Mouse (Mus musculus) hindbrain, embryonic 13.5 days (tissue): ENCODE measurements around the gene Aurkb. TPM values are rescaled to one million over a fixed set of nuclear protein-coding genes. Genes with fewer than 3 reads are reported as not detected.

ENCODE experiments used
- ATAC-seq: fragments of 200-750 bp; cut with Nextera tagmentation; 2 replicates; pipeline ENCODE4 v1.8.0; 2017; ENCODE audit warnings: moderate TSS enrichment; ENCODE audit not compliant: low FRiP score
- H3K27ac ChIP-seq: fragments of 300-500 bp; sonication (generic); 2 replicates; pipeline ENCODE4 v1.5.1; 2015; ENCODE audit warnings: inconsistent platforms, mild to moderate bottlenecking, moderate library complexity
- H3K27me3 ChIP-seq: fragments of 300-500 bp; sonication (generic); 2 replicates; pipeline ENCODE4 v1.6.1; 2015; ENCODE audit warnings: mild to moderate bottlenecking, inconsistent platforms
- H3K36me3 ChIP-seq: fragments of 300-500 bp; sonication (generic); 2 replicates; pipeline ENCODE4 v1.6.1; 2015; ENCODE audit warnings: mild to moderate bottlenecking, inconsistent platforms
- H3K4me1 ChIP-seq: fragments of 300-500 bp; sonication (generic); replicated peaks from 2 replicates; pipeline ENCODE4 v1.6.1; 2015; ENCODE audit warnings: inconsistent platforms
- H3K4me2 ChIP-seq: fragments of 300-500 bp; sonication (generic); 2 replicates; pipeline ENCODE4 v1.6.1; 2015; ENCODE audit warnings: inconsistent platforms, mild to moderate bottlenecking, moderate library complexity
- H3K4me3 ChIP-seq: fragments of 300-500 bp; sonication (generic); 2 replicates; pipeline ENCODE4 v1.5.1; 2015; ENCODE audit warnings: mild to moderate bottlenecking, inconsistent platforms
- H3K9ac ChIP-seq: fragments of 300-500 bp; sonication (generic); 2 replicates; pipeline ENCODE4 v1.6.1; 2015; ENCODE audit warnings: mild to moderate bottlenecking, inconsistent platforms
- H3K9me3 ChIP-seq: fragments of 300-500 bp; sonication (generic); 2 replicates; pipeline ENCODE4 v1.6.1; 2016; ENCODE audit warnings: inconsistent platforms
- WGBS: fragments of 180-500 bp; shearing (Covaris S2); methylation state at CpG from one replicate; pipeline ENCODE4 v1.1.7; 2015; 5-methylcytosine and 5-hydroxymethylcytosine counted together
- polyA plus RNA-seq: library from polyadenylated mRNA; unstranded; fragments of >200 nt; fragmentation: Nextera tagmentation; extraction: Ambion mirVana; gene quantifications from 2 replicates; pipeline ENCODE4 v1.2.1, GENCODE M21; 2015

Aurkb gene
- polyA plus RNA-seq, 1 experiment from 2014 or later = 31.7 TPM

DNA sequence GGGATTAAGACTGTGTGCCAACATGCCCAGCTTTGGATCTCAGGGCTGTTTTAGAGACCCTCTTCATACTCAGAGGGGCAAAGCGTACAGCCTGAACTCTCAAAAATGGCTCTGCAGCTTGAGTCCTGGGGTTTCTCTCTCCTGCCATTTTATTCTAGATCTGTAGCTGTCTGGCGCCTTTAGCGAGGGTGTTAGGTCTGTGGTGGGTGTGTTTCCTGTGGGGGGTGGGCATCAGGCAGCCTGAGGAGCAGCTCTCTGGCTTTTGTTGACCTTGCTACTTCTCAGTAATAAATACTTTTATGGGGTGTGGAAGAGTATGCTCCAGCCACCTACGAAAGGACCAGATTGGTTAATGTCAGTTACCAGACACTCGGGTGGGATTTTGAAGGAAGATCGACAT, 32.6 kb downstream of the Aurkb start:
- Histone ChIP-seq H3K36me3 (no peaks in the 10 kb centered on the region), H3K4me1 (peaks cover 12% of the 10 kb centered on the region; the same call in 1 of the 2 replicates), H3K27ac (no peak overlapping the region), H3K4me2 (no peak overlapping the region), H3K27me3 (no peaks in the 10 kb centered on the region), H3K9me3 (no peaks in the 10 kb centered on the region), H3K4me3 (no peak overlapping the region), H3K9ac (no peak overlapping the region)
- no peak for ATAC-seq
- 85% methylated on average over 6 of the region's 6 CpGs for WGBS

DNA sequence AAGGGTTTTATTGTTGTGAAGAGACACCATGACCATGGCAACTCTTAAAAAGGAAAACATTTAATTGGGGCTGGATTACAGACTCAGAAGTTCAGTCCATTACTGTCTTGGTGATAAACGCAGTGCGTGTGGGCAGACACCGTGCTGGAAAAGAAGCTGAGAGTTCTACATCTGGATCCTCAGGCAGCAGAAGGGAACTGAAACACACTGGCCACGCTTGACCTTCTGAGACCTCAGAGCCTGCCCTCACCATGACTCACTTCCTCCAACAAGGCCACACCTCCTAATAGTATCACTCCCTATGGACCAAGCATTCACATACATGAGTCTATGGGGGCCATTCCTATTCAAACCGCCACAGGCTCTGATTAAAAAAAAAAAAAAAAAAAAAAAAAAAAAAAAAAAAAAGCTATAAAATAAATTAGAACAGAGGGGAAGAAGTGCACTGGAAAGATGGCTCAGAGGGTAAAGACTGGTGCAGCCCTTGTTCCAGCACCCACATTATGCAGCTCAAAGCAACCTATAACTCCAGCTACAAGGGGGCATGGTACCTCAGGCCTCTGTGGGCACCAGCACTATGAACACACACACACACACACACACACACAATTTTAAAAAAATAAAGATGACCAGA, 33.5 kb downstream of the Aurkb start:
- Histone ChIP-seq H3K9ac (no peak overlapping the region), H3K4me1 (peaks cover 12% of the 10 kb centered on the region; the same call in 1 of the 2 replicates), H3K27ac (no peak overlapping the region), H3K4me2 (no peak overlapping the region), H3K27me3 (no peaks in the 10 kb centered on the region), H3K4me3 (no peak overlapping the region), H3K9me3 (no peaks in the 10 kb centered on the region), H3K36me3 (no peaks in the 10 kb centered on the region)
- ATAC-seq = no peak
- WGBS = 75% methylated on average over 5 of the region's 5 CpGs

DNA sequence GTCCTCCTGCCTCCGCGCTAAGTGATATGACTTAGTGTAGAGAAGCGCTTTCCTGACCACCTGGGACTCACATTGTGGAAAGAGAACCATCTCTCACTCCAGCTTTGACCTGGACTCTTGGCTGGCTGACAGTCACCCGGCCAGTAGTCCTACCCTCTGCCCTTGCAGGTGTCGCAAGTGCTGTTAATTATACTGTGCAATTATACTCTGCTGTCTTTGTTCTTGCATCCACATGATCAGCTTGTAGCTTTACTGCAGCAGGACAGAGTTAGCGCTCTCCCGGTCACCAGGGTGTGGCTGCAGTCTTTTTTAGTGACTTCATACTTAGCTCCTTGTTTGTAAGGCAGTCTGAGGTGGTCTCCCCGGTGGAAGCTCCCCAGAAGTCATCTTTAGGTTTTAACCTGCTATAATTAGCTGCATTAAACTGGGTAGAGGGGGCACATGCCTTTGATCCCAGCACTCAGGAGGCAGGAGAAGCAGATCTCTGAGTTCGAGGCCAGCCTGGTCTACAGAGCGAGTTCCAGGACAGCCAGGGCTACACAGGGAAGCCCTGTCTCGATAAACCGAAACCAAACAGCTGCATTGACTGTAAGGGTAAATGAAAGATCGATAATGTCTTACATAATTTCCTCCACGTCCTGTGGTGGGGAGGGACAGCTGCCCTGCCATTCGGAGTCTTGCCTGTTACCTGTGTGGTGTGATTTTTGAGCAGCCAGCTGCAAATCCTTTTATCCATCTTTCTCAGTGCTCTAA, 34.8 kb downstream of the Aurkb start:
- no peak overlapping the region for H3K9ac ChIP-seq

DNA sequence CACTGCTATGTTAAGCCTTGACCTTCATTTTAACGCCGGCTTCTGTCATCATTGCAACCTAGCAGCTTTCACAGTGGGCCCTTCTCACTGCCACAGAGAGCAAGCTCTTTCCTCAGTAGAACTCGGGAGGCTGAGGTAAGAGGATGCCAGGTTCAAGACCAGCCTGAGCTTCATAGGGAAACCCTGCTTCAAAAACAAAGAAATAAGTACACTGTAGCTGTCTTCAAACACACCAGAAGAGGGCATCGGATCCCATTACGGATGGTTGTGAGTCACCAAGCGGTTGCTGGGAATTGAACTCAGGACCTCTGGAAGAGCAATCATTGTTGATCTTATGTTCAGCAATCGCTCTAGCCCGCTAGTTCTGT, 35.4 kb downstream of the Aurkb start:
- no peaks in the 10 kb centered on the region for H3K36me3 ChIP-seq
- H3K4me1 ChIP-seq = peaks cover 4% of the 10 kb centered on the region; the same call in 1 of the 2 replicates
- no peak overlapping the region for H3K4me2 ChIP-seq
- WGBS = 91% methylated on average over 8 of the region's 8 CpGs
- no peaks in the 10 kb centered on the region for H3K27me3 ChIP-seq
- H3K9ac ChIP-seq = no peak overlapping the region
- no peak overlapping the region for H3K27ac ChIP-seq
- H3K9me3 ChIP-seq = no peaks in the 10 kb centered on the region
- H3K4me3 ChIP-seq = no peak overlapping the region
- ATAC-seq = no peak

More for the DNA sequence above, 34.8 kb downstream of the Aurkb start:
- Histone ChIP-seq H3K27me3 (no peaks in the 10 kb centered on the region), H3K4me1 (peaks cover 4% of the 10 kb centered on the region; the same call in 1 of the 2 replicates), H3K27ac (no peak overlapping the region), H3K4me2 (no peak overlapping the region), H3K4me3 (no peak overlapping the region), H3K9me3 (no peaks in the 10 kb centered on the region), H3K36me3 (no peaks in the 10 kb centered on the region)
- no peak for ATAC-seq
- WGBS = 83% methylated on average over 15 of the region's 15 CpGs

DNA sequence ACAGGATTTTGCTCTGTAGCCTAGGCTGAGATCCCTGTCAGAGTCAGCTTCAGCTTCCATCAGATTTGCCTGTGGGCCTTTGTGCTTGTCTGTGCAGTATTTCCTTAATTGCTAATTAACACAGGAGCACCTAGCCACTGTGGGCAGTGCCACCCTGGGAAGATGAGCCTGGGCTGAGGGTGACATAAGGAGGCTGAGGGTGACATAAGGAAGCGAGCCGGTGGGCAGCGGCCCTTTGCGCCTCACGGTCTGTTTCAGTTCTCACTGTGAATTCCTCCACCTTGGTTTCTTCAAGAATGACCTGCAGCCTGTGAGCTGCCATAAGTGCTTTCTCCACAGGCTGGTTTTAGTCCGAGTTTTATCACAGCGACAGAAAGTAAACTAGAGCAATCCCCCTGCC, 36.2 kb downstream of the Aurkb start:
- no peaks in the 10 kb centered on the region for H3K27me3 ChIP-seq
- H3K4me2 ChIP-seq = no peak overlapping the region
- 87% methylated on average over 7 of the region's 7 CpGs for WGBS
- H3K4me1 ChIP-seq = peaks cover under 1% of the 10 kb centered on the region; the same call in 1 of the 2 replicates
- no peak overlapping the region for H3K4me3 ChIP-seq
- no peak overlapping the region for H3K27ac ChIP-seq
- no peaks in the 10 kb centered on the region for H3K9me3 ChIP-seq
- no peak for ATAC-seq
- no peak overlapping the region for H3K9ac ChIP-seq
- H3K36me3 ChIP-seq = no peaks in the 10 kb centered on the region

DNA sequence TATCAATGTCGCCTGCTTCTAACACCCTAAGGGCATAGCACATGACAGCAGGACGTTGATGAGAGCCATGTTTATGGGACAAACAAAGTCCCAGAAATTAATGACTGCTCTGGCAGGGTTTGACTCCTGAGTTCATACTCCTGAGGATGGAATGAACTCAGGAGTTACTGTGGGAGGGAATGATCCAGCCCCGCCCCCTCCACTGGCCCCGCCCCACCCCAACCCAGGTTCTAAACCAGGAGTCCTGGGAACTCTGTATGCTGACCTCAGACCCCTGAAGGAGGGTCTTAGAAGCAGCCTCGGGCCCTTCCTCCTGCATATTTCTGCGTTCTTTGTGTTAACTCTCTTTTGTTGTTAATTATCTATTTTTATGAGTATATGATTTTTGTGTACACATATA, 40.2 kb downstream of the Aurkb start:
- Histone ChIP-seq H3K4me1 (peaks cover 29% of the 10 kb centered on the region), H3K4me3 (no peak overlapping the region), H3K27ac (no peak overlapping the region), H3K27me3 (no peaks in the 10 kb centered on the region), H3K4me2 (no peak overlapping the region), H3K9me3 (no peaks in the 10 kb centered on the region), H3K9ac (no peak overlapping the region), H3K36me3 (peaks cover 9% of the 10 kb centered on the region)
- WGBS = 66% methylated on average over 6 of the region's 6 CpGs
- ATAC-seq = no peak

DNA sequence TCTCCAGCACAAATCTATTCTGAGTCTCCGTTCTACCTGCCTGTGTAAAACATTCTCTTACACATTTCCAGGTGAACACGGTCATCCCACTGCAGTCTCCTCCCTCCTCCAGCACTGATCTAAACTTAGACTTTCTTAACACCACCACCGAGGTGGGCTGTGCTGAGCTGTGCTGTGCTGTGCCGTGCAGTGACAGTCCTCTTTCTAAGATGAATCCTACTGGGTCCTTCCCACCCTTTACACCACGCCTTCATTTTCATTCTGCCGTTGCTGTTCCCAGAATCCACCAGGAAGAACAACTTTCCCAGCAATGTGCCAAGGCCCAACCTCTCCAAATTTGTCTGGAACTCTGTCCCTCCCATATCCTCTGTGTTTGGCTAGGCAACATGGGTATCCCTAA, 40.9 kb downstream of the Aurkb start:
- Histone ChIP-seq H3K9ac (no peak overlapping the region; the same call in 1 of the 2 replicates), H3K9me3 (no peaks in the 10 kb centered on the region), H3K27me3 (no peaks in the 10 kb centered on the region), H3K4me1 (peaks cover 36% of the 10 kb centered on the region), H3K4me2 (no peak overlapping the region), H3K27ac (peak overlapping the region; percentile 42; the same call in 1 of the 2 replicates), H3K36me3 (peaks cover 16% of the 10 kb centered on the region), H3K4me3 (no peak overlapping the region)
- ATAC-seq = no peak
- WGBS = 74% methylated on average over 6 of the region's 6 CpGs

DNA sequence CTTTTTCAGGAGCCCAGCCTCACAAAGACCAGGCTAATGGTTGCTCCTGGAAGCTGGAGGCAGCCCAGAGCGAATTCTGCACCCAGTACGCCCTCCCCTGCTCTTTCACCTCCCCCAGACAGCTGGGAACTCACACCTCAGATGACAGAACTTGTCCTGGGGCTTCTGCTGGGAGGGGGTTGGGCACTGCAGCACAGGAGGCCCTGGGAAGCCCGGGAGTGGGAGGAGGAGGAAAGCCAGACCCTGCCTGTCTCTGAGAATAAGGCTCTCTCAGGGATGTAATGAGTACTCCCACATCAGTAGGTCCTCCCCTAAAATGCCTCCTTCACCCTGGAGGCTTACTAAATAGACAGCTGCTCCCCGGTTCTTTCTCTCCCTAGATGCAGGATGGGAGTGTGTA, 41.6 kb downstream of the Aurkb start:
- Histone ChIP-seq H3K27me3 (no peaks in the 10 kb centered on the region), H3K36me3 (peaks cover 21% of the 10 kb centered on the region), H3K4me1 (peaks cover 43% of the 10 kb centered on the region), H3K27ac (peak overlapping the region; percentile 98), H3K4me2 (no peak overlapping the region), H3K4me3 (no peak overlapping the region), H3K9ac (peak overlapping the region; percentile 24; the same call in 1 of the 2 replicates), H3K9me3 (no peaks in the 10 kb centered on the region)
- WGBS = 36% methylated on average over 4 of the region's 4 CpGs
- ATAC-seq = no peak

DNA sequence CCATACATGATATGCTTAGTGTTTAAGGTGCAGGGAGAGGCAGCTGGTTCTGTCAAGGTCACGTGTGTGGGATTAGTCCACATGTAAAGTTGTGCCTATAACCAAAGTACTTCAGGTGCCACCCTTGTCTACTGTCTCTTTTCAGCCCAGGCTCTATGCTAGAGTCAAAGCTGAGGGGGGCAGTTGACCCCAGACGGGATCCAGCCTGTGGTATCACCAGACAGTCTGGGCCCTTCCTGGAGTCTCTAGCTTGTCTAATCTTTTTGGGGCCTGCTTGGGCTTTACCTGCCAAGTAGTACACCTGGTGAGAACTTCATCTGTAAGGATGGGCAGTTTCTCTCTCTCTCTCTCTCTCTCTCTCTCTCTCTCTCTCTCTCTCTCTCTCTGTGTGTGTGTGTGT, 42.1 kb downstream of the Aurkb start:
- H3K4me3 ChIP-seq = no peak overlapping the region
- WGBS = 60% methylated on average over 2 of the region's 2 CpGs
- peak overlapping the region; percentile 98 for H3K27ac ChIP-seq
- no peak for ATAC-seq
- no peaks in the 10 kb centered on the region for H3K27me3 ChIP-seq
- H3K9me3 ChIP-seq = no peaks in the 10 kb centered on the region
- H3K36me3 ChIP-seq = peaks cover 24% of the 10 kb centered on the region
- peak overlapping the region; percentile 96 for H3K4me2 ChIP-seq
- H3K4me1 ChIP-seq = peaks cover 45% of the 10 kb centered on the region
- H3K9ac ChIP-seq = 0 out of 2 replicates have a peak overlapping the region, but pooled peaks have one; percentile 24

DNA sequence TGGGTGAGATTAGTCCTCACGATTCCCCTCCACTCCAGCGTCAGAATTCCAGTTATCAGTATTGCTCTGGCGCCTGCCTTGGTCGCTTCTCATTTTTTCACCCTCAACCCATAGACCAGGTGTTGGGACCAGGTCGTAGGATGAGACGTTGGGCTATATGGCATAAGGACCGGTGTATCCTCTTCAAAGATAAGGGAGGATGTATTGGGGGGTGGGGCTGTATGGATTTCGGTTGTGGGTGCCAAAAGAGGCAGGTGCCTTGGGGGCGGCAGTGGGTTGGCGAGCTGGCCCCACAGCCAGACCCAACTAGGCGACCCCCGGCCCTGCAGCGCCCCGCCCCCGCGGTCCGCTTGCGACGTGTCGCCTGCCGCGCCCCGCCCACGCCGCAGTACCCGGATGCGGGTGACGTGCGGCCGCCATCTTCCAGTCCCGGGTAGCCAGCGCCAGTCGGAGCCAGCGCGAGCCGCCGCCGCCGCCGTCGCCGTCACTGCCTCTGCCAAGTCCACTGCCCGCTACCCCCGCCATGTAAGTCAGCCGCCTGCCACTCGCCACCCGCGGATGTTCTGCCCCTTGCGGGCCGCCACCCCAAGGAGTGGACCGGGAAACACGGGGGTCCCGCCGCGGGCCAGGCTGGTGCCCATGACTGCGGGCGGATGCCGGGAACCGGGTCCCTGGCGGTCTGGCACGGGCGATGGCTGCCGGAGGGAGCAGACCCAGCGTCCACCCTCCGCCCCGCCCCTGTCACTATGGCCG, 42.8 kb downstream of the Aurkb start, which contains the start of gene Vamp2:
Gene Vamp2, plus strand, starts transcription at position 388 of the 753 bp plus-strand sequence.
- H3K4me2 ChIP-seq = peak within 1 kb of the TSS; percentile 96
- no peaks in the 10 kb centered on the region for H3K9me3 ChIP-seq
- H3K9ac ChIP-seq = peak within 1 kb of the TSS; percentile 100
- no peaks in the 10 kb centered on the region for H3K27me3 ChIP-seq
- peaks cover 28% of the 10 kb centered on the region for H3K36me3 ChIP-seq
- H3K4me1 ChIP-seq = peaks cover 45% of the 10 kb centered on the region
- peak within 1 kb of the TSS; percentile 98 for H3K4me3 ChIP-seq
- 1% methylated on average over 62 of the region's 67 CpGs for WGBS
- H3K27ac ChIP-seq = peak within 1 kb of the TSS; percentile 98
- peak; percentile 73 for ATAC-seq

DNA sequence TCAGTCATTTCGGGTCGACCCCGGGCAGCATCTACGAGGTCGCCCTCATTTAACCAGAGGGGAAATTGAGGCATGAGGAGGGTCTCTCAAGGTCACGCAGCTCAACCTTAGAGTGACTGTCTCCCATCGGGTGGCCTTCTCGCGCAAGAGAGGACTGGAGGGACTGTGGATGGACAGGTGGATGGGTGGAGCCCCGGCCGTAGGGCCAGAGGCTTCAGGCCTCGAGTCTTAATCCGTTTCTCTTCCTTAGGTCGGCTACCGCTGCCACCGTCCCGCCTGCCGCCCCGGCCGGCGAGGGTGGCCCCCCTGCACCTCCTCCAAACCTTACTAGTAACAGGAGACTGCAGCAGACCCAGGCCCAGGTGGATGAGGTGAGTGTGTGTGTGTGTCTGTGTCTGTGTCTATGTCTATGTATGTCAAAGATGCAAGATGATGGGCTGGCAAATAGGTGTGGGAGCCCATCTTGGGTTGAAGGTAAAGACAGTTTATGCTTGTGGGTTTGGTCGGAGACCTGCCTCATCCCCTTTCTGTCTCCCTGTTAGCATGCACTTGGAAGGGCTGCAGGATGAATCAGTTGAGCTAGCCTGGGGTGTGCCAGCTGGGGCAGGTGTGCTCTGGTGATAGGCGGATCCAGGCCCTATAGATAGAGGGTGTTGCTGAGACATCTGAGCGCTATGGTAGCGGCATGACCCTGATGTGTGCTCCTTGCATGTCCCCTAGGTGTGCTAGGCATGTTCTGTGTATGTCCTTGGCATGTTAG, 43.6 kb downstream of the Aurkb start:
- Histone ChIP-seq H3K4me3 (peak overlapping the region; percentile 98), H3K36me3 (peaks cover 28% of the 10 kb centered on the region), H3K9ac (peak overlapping the region; percentile 100), H3K27me3 (no peaks in the 10 kb centered on the region), H3K4me2 (peak overlapping the region; percentile 96), H3K9me3 (no peaks in the 10 kb centered on the region), H3K27ac (peak overlapping the region; percentile 98), H3K4me1 (peaks cover 45% of the 10 kb centered on the region)
- peak; percentile 21 for ATAC-seq
- WGBS = 12% methylated on average over 25 of the region's 25 CpGs
